Mouse (Mus musculus): ENCODE measurements around the gene Ube2s. TPM values are rescaled to one million over a fixed set of nuclear protein-coding genes. Genes with fewer than 3 reads are reported as not detected.

Gene Ube2s
- polyA plus RNA-seq, 1 experiment from 2014 or later = 126 TPM

DNA sequence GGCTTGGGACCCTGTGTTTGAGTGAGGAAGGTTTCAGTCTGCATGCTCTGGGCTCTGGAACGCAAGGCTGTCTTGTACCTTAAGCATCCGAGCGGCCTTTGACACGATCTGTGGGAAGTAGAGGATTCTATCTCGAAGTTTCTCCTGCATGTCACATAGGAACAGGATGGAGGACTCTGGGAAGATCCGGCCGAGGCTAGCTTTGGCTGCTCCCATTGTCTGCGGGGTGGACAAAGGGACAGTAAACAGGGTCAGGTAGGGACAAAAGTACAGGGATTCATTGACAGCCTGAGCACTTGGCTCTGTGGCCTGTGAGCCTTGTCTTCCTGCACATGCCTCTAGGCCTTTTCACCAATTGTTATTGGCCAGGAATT lies 38.9 kb upstream of the Ube2s start:
- TF ChIP-seq CTCF (IDR thresholded peaks at IDR 0.05; ENCODE audit: low read depth) = no peak
- H3K4me2 ChIP-seq (replicated peaks; ENCODE audit: low read depth) = no peak overlapping the region
- 78% methylated on average over 8 of the region's 8 CpGs for WGBS
- H3K9ac ChIP-seq (ENCODE audit: low read depth, low read length) = no peak overlapping the region
- no peaks in the 10 kb centered on the region for H3K36me3 ChIP-seq (ENCODE audit: control insufficient read depth, insufficient read depth)
- H3K9me3 ChIP-seq (ENCODE audit: control insufficient read depth) = no peaks in the 10 kb centered on the region
- H3K4me1 ChIP-seq (replicated peaks; ENCODE audit: control insufficient read depth, insufficient read depth, low read length) = no peaks in the 10 kb centered on the region
- no peak overlapping the region for H3K4me3 ChIP-seq (ENCODE audit: low read depth, low read length)
- no peaks in the 10 kb centered on the region for H3K27me3 ChIP-seq (replicated peaks; ENCODE audit: control insufficient read depth, insufficient read depth, low read length)
- ATAC-seq = no peak
- no peak overlapping the region for H3K27ac ChIP-seq (ENCODE audit: low read depth, low read length)

DNA sequence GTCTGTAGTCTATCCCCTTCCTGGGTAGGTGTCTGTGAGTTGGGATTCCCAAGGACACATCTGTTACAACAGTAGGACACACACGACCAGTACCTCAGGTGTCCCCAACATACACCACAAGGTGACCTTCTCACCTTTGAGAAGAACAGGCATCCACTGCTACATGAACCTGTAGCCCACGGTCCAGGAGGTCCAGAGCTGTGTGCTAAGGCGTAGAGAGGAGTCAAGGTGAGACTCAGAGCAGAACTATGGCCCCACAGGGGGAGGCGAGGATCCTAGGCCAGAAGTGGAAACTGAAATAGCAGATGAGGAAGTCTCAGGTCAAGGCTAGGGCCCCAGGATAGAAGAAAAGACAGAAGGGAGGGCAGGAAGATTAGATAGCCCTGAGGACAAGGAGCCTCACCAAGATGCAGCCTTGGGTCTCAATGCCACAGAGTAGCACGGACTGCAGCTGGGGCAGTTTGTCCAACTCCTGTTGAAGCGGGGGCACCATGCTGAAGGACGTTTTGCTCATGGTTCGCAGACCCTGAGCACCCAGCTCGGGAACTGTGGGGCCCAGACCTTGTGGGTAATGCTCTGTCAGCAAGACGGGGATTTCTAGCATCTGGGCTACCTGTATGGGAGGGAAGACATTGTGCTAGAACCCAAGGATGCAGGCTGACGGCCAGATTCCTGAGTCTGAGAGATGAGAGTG lies 38.4 kb upstream of the Ube2s start:
- no peak overlapping the region for H3K4me2 ChIP-seq (replicated peaks; ENCODE audit: low read depth)
- no peak for TF ChIP-seq CTCF (IDR thresholded peaks at IDR 0.05; ENCODE audit: low read depth)
- 80% methylated on average over 11 of the region's 11 CpGs for WGBS
- H3K4me3 ChIP-seq (ENCODE audit: low read depth, low read length) = no peak overlapping the region
- no peaks in the 10 kb centered on the region for H3K36me3 ChIP-seq (ENCODE audit: control insufficient read depth, insufficient read depth)
- 0 out of 2 replicates have a peak, but pooled peaks cover 3% of the 10 kb centered on the region for H3K27me3 ChIP-seq (replicated peaks; ENCODE audit: control insufficient read depth, insufficient read depth, low read length)
- no peak overlapping the region for H3K9ac ChIP-seq (ENCODE audit: low read depth, low read length)
- no peaks in the 10 kb centered on the region for H3K4me1 ChIP-seq (replicated peaks; ENCODE audit: control insufficient read depth, insufficient read depth, low read length)
- no peaks in the 10 kb centered on the region for H3K9me3 ChIP-seq (ENCODE audit: control insufficient read depth)
- H3K27ac ChIP-seq (ENCODE audit: low read depth, low read length) = no peak overlapping the region
- no peak for ATAC-seq

DNA sequence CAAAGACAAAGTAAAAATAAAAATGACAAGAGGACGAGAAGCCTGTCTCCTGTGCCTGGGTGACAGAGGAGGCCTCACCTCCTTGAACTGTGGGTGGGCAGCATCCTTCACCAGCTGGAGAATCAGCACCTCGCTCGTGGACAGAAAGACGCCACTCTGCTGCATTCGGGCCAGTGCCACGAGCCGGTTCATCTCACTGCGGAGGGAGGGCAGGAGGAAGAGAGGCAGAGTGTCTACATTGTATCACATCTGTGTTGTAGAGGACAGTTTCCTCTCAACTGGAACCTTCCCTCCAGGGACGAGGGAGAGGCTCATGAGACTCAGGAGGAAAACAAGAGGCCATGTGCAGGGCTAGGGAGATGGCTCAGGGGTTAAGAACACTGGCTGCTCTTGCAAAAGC lies 37.0 kb upstream of the Ube2s start:
- Histone ChIP-seq H3K4me1 (replicated peaks; ENCODE audit: control insufficient read depth, insufficient read depth, low read length) (0 out of 2 replicates have a peak, but pooled peaks cover 3% of the 10 kb centered on the region), H3K27me3 (replicated peaks; ENCODE audit: control insufficient read depth, insufficient read depth, low read length) (peaks cover 17% of the 10 kb centered on the region), H3K9me3 (ENCODE audit: control insufficient read depth) (no peaks in the 10 kb centered on the region), H3K4me3 (ENCODE audit: low read depth, low read length) (no peak overlapping the region), H3K36me3 (ENCODE audit: control insufficient read depth, insufficient read depth) (no peaks in the 10 kb centered on the region), H3K4me2 (replicated peaks; ENCODE audit: low read depth) (no peak overlapping the region), H3K27ac (ENCODE audit: low read depth, low read length) (no peak overlapping the region), H3K9ac (ENCODE audit: low read depth, low read length) (no peak overlapping the region)
- no peak for TF ChIP-seq CTCF (IDR thresholded peaks at IDR 0.05; ENCODE audit: low read depth)
- 59% methylated on average over 9 of the region's 9 CpGs for WGBS
- ATAC-seq = no peak

DNA sequence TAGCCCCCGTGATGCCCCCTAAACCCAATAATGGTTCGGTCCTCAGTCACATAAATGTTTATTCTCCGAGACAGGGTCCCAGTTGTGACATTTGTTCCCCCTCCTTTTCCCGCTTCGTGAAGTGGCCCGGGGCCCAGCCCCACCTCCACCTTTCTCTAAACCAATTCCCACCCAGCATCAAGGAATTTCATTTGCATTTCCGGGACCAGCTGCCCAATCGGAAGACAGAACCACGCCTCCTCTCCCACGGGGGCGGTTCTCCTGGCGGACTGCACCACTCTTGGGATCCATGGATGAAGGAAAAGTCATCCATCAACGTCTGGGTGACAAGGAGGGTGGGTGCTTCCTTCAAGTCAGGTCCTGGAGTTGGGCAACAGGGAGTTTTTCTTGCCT lies 32.5 kb upstream of the Ube2s start:
- 1% methylated on average over 13 of the region's 13 CpGs for WGBS
- H3K36me3 ChIP-seq (ENCODE audit: control insufficient read depth, insufficient read depth) = no peaks in the 10 kb centered on the region
- no peak for TF ChIP-seq CTCF (IDR thresholded peaks at IDR 0.05; ENCODE audit: low read depth)
- H3K4me3 ChIP-seq (ENCODE audit: low read depth, low read length) = peak overlapping the region; percentile 44
- H3K4me1 ChIP-seq (replicated peaks; ENCODE audit: control insufficient read depth, insufficient read depth, low read length) = 0 out of 2 replicates have a peak, but pooled peaks cover 3% of the 10 kb centered on the region
- no peak overlapping the region for H3K27ac ChIP-seq (ENCODE audit: low read depth, low read length)
- peak overlapping the region; percentile 70 for H3K4me2 ChIP-seq (replicated peaks; ENCODE audit: low read depth)
- ATAC-seq = peak; percentile 77
- H3K9ac ChIP-seq (ENCODE audit: low read depth, low read length) = peak overlapping the region; percentile 11; the same call in 1 of the 2 replicates
- no peaks in the 10 kb centered on the region for H3K9me3 ChIP-seq (ENCODE audit: control insufficient read depth)
- H3K27me3 ChIP-seq (replicated peaks; ENCODE audit: control insufficient read depth, insufficient read depth, low read length) = peaks cover 52% of the 10 kb centered on the region

DNA sequence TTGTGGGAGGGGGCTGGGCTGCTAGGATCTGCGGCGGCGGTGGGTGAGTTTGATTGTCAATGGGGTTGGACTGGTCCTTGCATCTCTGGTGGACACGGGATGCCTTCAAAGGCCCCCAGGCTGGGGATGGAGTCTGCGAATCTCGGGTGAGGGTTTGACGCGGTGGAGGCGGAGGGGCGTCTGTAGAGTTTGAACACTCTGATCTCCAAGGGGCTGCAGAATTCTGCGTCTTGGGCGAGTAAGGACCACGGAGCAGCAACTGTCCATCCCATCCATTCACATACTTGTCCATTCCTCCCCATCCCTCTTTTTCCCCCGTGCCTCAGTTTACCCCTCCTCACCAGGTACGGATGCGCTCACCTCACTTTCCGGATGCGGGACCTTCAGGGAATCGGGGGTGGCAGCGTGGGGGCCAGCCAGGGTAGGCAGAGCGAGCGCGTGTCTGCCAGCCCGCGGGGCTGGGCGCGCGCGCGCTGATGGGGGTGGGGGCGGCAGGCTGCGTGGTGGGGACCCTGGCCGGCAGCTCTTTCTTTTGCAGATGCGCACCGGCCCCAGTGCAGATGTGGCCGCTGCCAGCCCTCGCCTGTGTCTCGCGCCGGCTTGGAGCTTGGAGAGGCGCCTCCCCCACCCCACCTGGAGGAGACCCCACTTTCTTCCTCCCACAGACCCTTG lies 32.0 kb upstream of the Ube2s start, which contains the start of gene Shisa7:
Shisa7 (minus strand) TSS at position 452 of the 672 bp plus-strand sequence.
- ATAC-seq = peak; percentile 24; the same call in 1 of the 2 replicates
- peak within 1 kb of the TSS; percentile 70 for H3K4me2 ChIP-seq (replicated peaks; ENCODE audit: low read depth)
- H3K27ac ChIP-seq (ENCODE audit: low read depth, low read length) = no peak within 1 kb of the TSS
- TF ChIP-seq CTCF (IDR thresholded peaks at IDR 0.05; ENCODE audit: low read depth) = no peak
- H3K9ac ChIP-seq (ENCODE audit: low read depth, low read length) = peak within 1 kb of the TSS; percentile 11; the same call in 1 of the 2 replicates
- no peaks in the 10 kb centered on the region for H3K9me3 ChIP-seq (ENCODE audit: control insufficient read depth)
- 0 out of 2 replicates have a peak, but pooled peaks cover 3% of the 10 kb centered on the region for H3K4me1 ChIP-seq (replicated peaks; ENCODE audit: control insufficient read depth, insufficient read depth, low read length)
- H3K4me3 ChIP-seq (ENCODE audit: low read depth, low read length) = peak within 1 kb of the TSS; percentile 44
- H3K36me3 ChIP-seq (ENCODE audit: control insufficient read depth, insufficient read depth) = no peaks in the 10 kb centered on the region
- under 1% methylated on average over 41 of the region's 41 CpGs for WGBS
- peaks cover 53% of the 10 kb centered on the region for H3K27me3 ChIP-seq (replicated peaks; ENCODE audit: control insufficient read depth, insufficient read depth, low read length)

DNA sequence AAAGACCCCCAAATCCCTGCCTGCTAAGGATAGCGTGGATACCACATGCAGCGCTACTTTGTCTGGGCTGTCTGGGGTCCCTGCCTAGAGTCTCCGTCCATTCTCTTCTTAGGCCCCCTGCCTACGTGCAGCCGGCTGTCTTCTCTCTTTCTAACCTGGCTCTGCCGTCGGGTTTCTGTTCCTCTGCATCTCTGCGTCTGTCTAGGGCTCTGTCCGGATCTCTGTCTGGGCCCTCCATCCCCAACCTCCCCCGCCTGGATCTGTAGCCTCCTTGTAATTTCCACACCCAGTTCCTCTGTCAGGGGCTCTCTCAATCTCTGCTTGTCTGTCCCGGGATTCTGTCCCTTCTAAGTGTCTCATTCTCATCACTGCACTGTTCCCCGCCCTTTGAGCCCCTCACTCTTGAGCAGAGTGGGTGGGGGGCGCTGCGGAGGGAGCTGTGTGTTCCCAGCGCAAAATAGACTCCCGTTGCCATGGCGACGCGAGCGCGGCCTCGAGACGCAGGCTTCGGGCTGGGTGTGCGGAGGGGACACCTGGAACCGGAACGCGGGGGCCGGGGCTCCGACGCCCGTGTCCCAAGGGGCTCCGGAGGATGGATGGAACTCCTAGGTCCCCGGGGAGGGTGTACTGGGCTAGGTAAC lies 31.3 kb upstream of the Ube2s start:
- peak overlapping the region; percentile 70 for H3K4me2 ChIP-seq (replicated peaks; ENCODE audit: low read depth)
- ATAC-seq = no peak
- WGBS = 2% methylated on average over 33 of the region's 34 CpGs
- H3K9me3 ChIP-seq (ENCODE audit: control insufficient read depth) = no peaks in the 10 kb centered on the region
- H3K27me3 ChIP-seq (replicated peaks; ENCODE audit: control insufficient read depth, insufficient read depth, low read length) = peaks cover 58% of the 10 kb centered on the region
- H3K4me1 ChIP-seq (replicated peaks; ENCODE audit: control insufficient read depth, insufficient read depth, low read length) = 0 out of 2 replicates have a peak, but pooled peaks cover 3% of the 10 kb centered on the region
- no peak overlapping the region for H3K27ac ChIP-seq (ENCODE audit: low read depth, low read length)
- TF ChIP-seq CTCF (IDR thresholded peaks at IDR 0.05; ENCODE audit: low read depth) = no peak
- H3K36me3 ChIP-seq (ENCODE audit: control insufficient read depth, insufficient read depth) = no peaks in the 10 kb centered on the region
- H3K4me3 ChIP-seq (ENCODE audit: low read depth, low read length) = peak overlapping the region; percentile 44
- no peak overlapping the region for H3K9ac ChIP-seq (ENCODE audit: low read depth, low read length)

Measured in intestine, postnatal 0 days (tissue).